Mouse (Mus musculus): Measurements from ENCODE around the gene Gm47995. TPM values are rescaled to one million over a fixed set of nuclear protein-coding genes. Genes with fewer than 3 reads are reported as not detected.
"Not testable (repeated sequence)": the region's sequence is repeated elsewhere in the genome, so short reads cannot be mapped to it uniquely, and the experiment has no call there.

The Gm47995 gene
- polyA plus RNA-seq, 1 experiment from 2014 or later, result 0.62 TPM

- Histone ChIP-seq H3K4me1 (peaks cover 9% of the 10 kb centered on the region), H3K9me3 (no peaks in the 10 kb centered on the region), H3K27me3 (ENCODE audit: insufficient read depth, poor library complexity, severe bottlenecking) (no peaks in the 10 kb centered on the region; the same call in 1 of the 2 replicates), H3K27ac (no peak overlapping the region), H3K36me3 (no peaks in the 10 kb centered on the region), H3K4me3 (no peak overlapping the region)
- WGBS, result 72% methylated on average over 2 of the region's 2 CpGs
- DNase-seq (ENCODE audit: low spot score), result no peak
Observed at GRCm38 (mm10) chr1:151171572-151172461, 26.4 kb upstream of the Gm47995 start.

GRCm38 (mm10) chr1:151177030-151177936 is 21.0 kb upstream of the Gm47995 start:
- no peaks in the 10 kb centered on the region for H3K27me3 ChIP-seq (ENCODE audit: insufficient read depth, poor library complexity, severe bottlenecking)
- no peaks in the 10 kb centered on the region for H3K9me3 ChIP-seq
- 9% methylated on average over 10 of the region's 10 CpGs for WGBS
- H3K4me1 ChIP-seq, result peaks cover 20% of the 10 kb centered on the region
- H3K4me3 ChIP-seq, result peak overlapping the region; percentile 42
- peak overlapping the region; percentile 85 for H3K27ac ChIP-seq
- no peaks in the 10 kb centered on the region for H3K36me3 ChIP-seq
- peak; percentile 91 for DNase-seq (ENCODE audit: low spot score)

GRCm38 (mm10) chr1:151177937-151178271 is 20.3 kb upstream of the Gm47995 start:
- Histone ChIP-seq H3K9me3 (no peaks in the 10 kb centered on the region), H3K4me3 (peak overlapping the region; percentile 42), H3K27me3 (ENCODE audit: insufficient read depth, poor library complexity, severe bottlenecking) (no peaks in the 10 kb centered on the region), H3K4me1 (peaks cover 20% of the 10 kb centered on the region), H3K36me3 (no peaks in the 10 kb centered on the region), H3K27ac (peak overlapping the region; percentile 85)
- WGBS, result 22% methylated on average over 4 of the region's 4 CpGs
- no peak for DNase-seq (ENCODE audit: low spot score)

GRCm38 (mm10) chr1:151178505-151179083 is 19.7 kb upstream of the Gm47995 start:
- DNase-seq (ENCODE audit: low spot score), result no peak
- Histone ChIP-seq H3K4me3 (no peak overlapping the region), H3K9me3 (no peaks in the 10 kb centered on the region), H3K36me3 (no peaks in the 10 kb centered on the region), H3K27ac (peak overlapping the region; percentile 56; the same call in 1 of the 2 replicates), H3K27me3 (ENCODE audit: insufficient read depth, poor library complexity, severe bottlenecking) (no peaks in the 10 kb centered on the region), H3K4me1 (peaks cover 20% of the 10 kb centered on the region)
- 67% methylated on average over 2 of the region's 2 CpGs for WGBS

- WGBS, result 90% methylated on average over 2 of the region's 2 CpGs
- no peaks in the 10 kb centered on the region for H3K36me3 ChIP-seq
- no peaks in the 10 kb centered on the region for H3K27me3 ChIP-seq (ENCODE audit: insufficient read depth, poor library complexity, severe bottlenecking)
Observed at GRCm38 (mm10) chr1:151180167-151180566, 18.1 kb upstream of the Gm47995 start.

GRCm38 (mm10) chr1:151182266-151182665 is 16.0 kb upstream of the Gm47995 start, which contains the start of gene Gm47985:
Gene Gm47985 (plus strand): TSS chr1:151182537.
- 83% methylated on average over 1 of the region's 7 CpGs for WGBS
- not testable (repeated sequence) for H3K27ac ChIP-seq; H3K4me3 ChIP-seq; H3K36me3 ChIP-seq; H3K9me3 ChIP-seq; H3K27me3 ChIP-seq (ENCODE audit: insufficient read depth, poor library complexity, severe bottlenecking); DNase-seq (ENCODE audit: low spot score)
- peaks cover 11% of the 10 kb centered on the region for H3K4me1 ChIP-seq

More at GRCm38 (mm10) chr1:151180167-151180566, 18.1 kb upstream of the Gm47995 start:
- H3K27ac ChIP-seq, result no peak overlapping the region
- H3K4me3 ChIP-seq, result no peak overlapping the region
- no peaks in the 10 kb centered on the region for H3K9me3 ChIP-seq
- no peak for DNase-seq (ENCODE audit: low spot score)
- H3K4me1 ChIP-seq, result peaks cover 20% of the 10 kb centered on the region

- not testable (repeated sequence) for H3K4me1 ChIP-seq; H3K9me3 ChIP-seq; H3K27me3 ChIP-seq (ENCODE audit: insufficient read depth, poor library complexity, severe bottlenecking); H3K27ac ChIP-seq; H3K36me3 ChIP-seq; DNase-seq (ENCODE audit: low spot score); H3K4me3 ChIP-seq
- WGBS, result 79% methylated on average over 3 of the region's 3 CpGs
Observed at GRCm38 (mm10) chr1:151186186-151186585, 12.1 kb upstream of the Gm47995 start.

- DNase-seq (ENCODE audit: low spot score), result peak; percentile 63
- H3K27me3 ChIP-seq (ENCODE audit: insufficient read depth, poor library complexity, severe bottlenecking); H3K4me3 ChIP-seq; H3K27ac ChIP-seq; H3K4me1 ChIP-seq; H3K9me3 ChIP-seq; H3K36me3 ChIP-seq: not testable (repeated sequence)
- 57% methylated on average over 4 of the region's 4 CpGs for WGBS
Observed at GRCm38 (mm10) chr1:151186879-151187424, 11.3 kb upstream of the Gm47995 start.

- Histone ChIP-seq H3K27ac (no peak overlapping the region), H3K36me3 (no peaks in the 10 kb centered on the region), H3K27me3 (ENCODE audit: insufficient read depth, poor library complexity, severe bottlenecking) (no peaks in the 10 kb centered on the region), H3K4me1 (no peaks in the 10 kb centered on the region), H3K4me3 (no peak overlapping the region), H3K9me3 (no peaks in the 10 kb centered on the region)
- peak; percentile 38 for DNase-seq (ENCODE audit: low spot score)
- WGBS, result 83% methylated on average over 4 of the region's 4 CpGs
Observed at GRCm38 (mm10) chr1:151188469-151188868, 9.8 kb upstream of the Gm47995 start.

GRCm38 (mm10) chr1:151192075-151192474 is 6.2 kb upstream of the Gm47995 start, which contains the start of gene Gm8947:
Gene Gm8947 (plus strand): TSS chr1:151192376.
- WGBS, result 80% methylated on average over 1 of the region's 7 CpGs
- H3K4me3 ChIP-seq; DNase-seq (ENCODE audit: low spot score); H3K4me1 ChIP-seq; H3K27me3 ChIP-seq (ENCODE audit: insufficient read depth, poor library complexity, severe bottlenecking); H3K9me3 ChIP-seq; H3K36me3 ChIP-seq; H3K27ac ChIP-seq: not testable (repeated sequence)

- not testable (repeated sequence) for H3K36me3 ChIP-seq; H3K27me3 ChIP-seq (ENCODE audit: insufficient read depth, poor library complexity, severe bottlenecking); H3K9me3 ChIP-seq; H3K4me3 ChIP-seq; H3K27ac ChIP-seq; H3K4me1 ChIP-seq
- peak; percentile 62 for DNase-seq (ENCODE audit: low spot score)
- WGBS, result 91% methylated on average over 15 of the region's 15 CpGs
Observed at GRCm38 (mm10) chr1:151192739-151193138, 5.5 kb upstream of the Gm47995 start.

GRCm38 (mm10) chr1:151195986-151196385 is 2.3 kb upstream of the Gm47995 start:
- H3K4me3 ChIP-seq; DNase-seq (ENCODE audit: low spot score); H3K9me3 ChIP-seq; H3K27ac ChIP-seq; H3K27me3 ChIP-seq (ENCODE audit: insufficient read depth, poor library complexity, severe bottlenecking); H3K36me3 ChIP-seq; H3K4me1 ChIP-seq: not testable (repeated sequence)
- WGBS, result 73% methylated on average over 4 of the region's 4 CpGs
